Mouse (Mus musculus) spleen, adult 2 months (tissue): Measurements from ENCODE around the gene Sept11. TPM values are rescaled to one million over a fixed set of nuclear protein-coding genes. Genes with fewer than 3 reads are reported as not detected.
A peak's percentile ranks its signal among the peaks of the same experiment; 100 is the strongest.

ENCODE experiments used
- DNase-seq, 2 experiments: peaks; one replicate each; pipeline versions ENCODE4 v3.0.0 to v3.0.0-alpha.2; 2012 to 2021; ENCODE audit warnings: low spot score in 2 of 2, low read depth in 1 of 2
- H3K27ac ChIP-seq: fragments of 200-500 bp; 2 replicates; pipeline ENCODE4 v1.5.1; 2012; ENCODE audit warnings: low read length, inconsistent platforms; ENCODE audit not compliant: insufficient read depth
- H3K27me3 ChIP-seq: fragments of 200-500 bp; 2 replicates; pipeline ENCODE4 v1.6.1; 2012; ENCODE audit warnings: mild to moderate bottlenecking, moderate library complexity, low read length, inconsistent platforms; ENCODE audit not compliant: control insufficient read depth, insufficient read depth
- H3K36me3 ChIP-seq: fragments of 200-500 bp; 2 replicates; pipeline ENCODE4 v1.6.1; 2012; ENCODE audit warnings: mild to moderate bottlenecking, low read length, inconsistent platforms; ENCODE audit not compliant: control insufficient read depth, insufficient read depth
- H3K4me1 ChIP-seq: fragments of 200-500 bp; 2 replicates; pipeline ENCODE4 v1.6.1; 2011; ENCODE audit warnings: inconsistent platforms; ENCODE audit not compliant: control insufficient read depth, insufficient read depth, insufficient read length
- H3K4me3 ChIP-seq: fragments of 200-500 bp; 2 replicates; pipeline ENCODE4 v1.5.1; 2011; ENCODE audit warnings: mild to moderate bottlenecking, inconsistent platforms; ENCODE audit not compliant: insufficient read depth, insufficient read length; ENCODE audit errors: extremely low read depth
- CTCF ChIP-seq: fragments of 200-500 bp; IDR thresholded peaks from 2 replicates; pipeline ENCODE4 v1.5.1; 2011; ENCODE audit warnings: mild to moderate bottlenecking, inconsistent platforms; ENCODE audit not compliant: insufficient read depth, insufficient read length, insufficient replicate concordance; ENCODE audit errors: extremely low read depth
- POLR2A ChIP-seq: fragments of 200-500 bp; IDR thresholded peaks from 2 replicates; pipeline ENCODE4 v1.6.1; 2011; ENCODE audit warnings: low read depth, low read length, inconsistent platforms
- WGBS: fragments of 180-500 bp; shearing (Covaris S2); methylation state at CpG from one replicate; pipeline ENCODE4 v1.1.7; 2018; 5-methylcytosine and 5-hydroxymethylcytosine counted together
- polyA plus RNA-seq: library from polyadenylated mRNA; depleted of rRNA; stranded (reverse); fragments of >200 nt; gene quantifications from 2 replicates; pipeline ENCODE4 v1.2.3, GENCODE M21; 2012

Gene Sept11
- polyA plus RNA-seq, 1 experiment: 21.2 TPM

- no peak for DNase-seq
- H3K4me1 ChIP-seq: peaks cover 32% of the 10 kb centered on the region
- peaks cover 4% of the 10 kb centered on the region; the same call in 1 of the 2 replicates for H3K36me3 ChIP-seq
- 24% methylated on average over 10 of the region's 10 CpGs for WGBS
- TF ChIP-seq POLR2A: no peak
- no peak for TF ChIP-seq CTCF
- H3K4me3 ChIP-seq: no peak overlapping the region
- H3K27me3 ChIP-seq: no peaks in the 10 kb centered on the region
- H3K27ac ChIP-seq: peak overlapping the region; percentile 61
Observed at GRCm38 (mm10) chr5:93135368-93136107, 42.3 kb downstream of the Sept11 start.

DNA sequence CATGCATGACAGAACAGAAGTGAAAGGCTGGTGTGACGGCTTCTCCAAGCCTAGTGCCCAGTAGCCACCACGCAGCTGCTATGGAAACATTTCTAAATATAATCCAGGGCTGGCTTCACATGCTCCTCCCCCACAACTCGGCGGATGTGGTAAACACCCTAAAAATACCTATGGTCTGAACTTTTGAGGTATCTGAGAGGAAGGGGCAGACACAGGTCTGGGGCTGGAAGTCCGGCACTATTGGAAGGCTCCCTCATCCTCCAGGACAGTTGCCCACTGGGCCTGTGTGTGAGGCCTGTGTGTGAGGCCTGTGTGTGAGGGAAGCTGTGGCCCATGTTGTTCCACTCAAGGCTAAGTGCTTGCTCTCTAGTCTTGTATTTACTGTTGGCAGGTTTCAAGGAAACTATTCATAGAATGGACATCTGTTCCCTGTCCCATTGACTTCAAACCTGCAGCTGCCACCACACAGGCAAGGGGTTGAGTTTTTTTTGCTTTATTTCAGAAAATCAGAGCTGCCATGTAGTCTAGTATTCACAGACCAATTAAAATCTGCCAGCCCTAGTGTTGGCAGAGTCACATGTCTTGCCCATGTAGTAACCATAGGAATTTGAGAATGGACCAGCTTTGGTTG is 43.8 kb downstream of the Sept11 start:
- no peak for TF ChIP-seq CTCF
- TF ChIP-seq POLR2A: no peak
- WGBS: 9% methylated on average over 5 of the region's 5 CpGs
- Histone ChIP-seq H3K36me3 (peaks cover 9% of the 10 kb centered on the region), H3K4me1 (peaks cover 32% of the 10 kb centered on the region), H3K27me3 (no peaks in the 10 kb centered on the region), H3K27ac (peak overlapping the region; percentile 87), H3K4me3 (no peak overlapping the region)
- DNase-seq: peak; percentile 77 to 80

DNA sequence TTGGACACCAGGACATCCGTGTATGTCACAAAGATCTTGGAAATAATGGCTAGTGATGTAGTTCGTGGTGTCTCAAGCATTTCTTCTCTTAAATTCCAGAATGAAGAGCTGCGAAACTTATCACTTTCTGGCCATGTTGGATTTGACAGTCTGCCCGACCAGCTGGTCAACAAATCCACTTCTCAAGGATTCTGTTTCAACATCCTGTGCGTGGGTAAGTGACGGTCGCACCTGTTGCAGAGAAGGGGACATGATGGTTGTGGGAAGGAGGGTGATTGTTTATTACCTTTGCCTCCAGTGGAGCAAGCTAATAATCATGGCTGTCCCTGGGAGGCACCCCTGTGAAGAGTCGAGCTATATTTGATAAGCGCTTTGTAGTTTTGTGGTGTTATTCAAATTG is 46.1 kb downstream of the Sept11 start:
- H3K36me3 ChIP-seq: peaks cover 9% of the 10 kb centered on the region
- peaks cover 17% of the 10 kb centered on the region for H3K4me1 ChIP-seq
- H3K27ac ChIP-seq: no peak overlapping the region
- no peak overlapping the region for H3K4me3 ChIP-seq
- no peak for TF ChIP-seq POLR2A
- TF ChIP-seq CTCF: no peak
- WGBS: 81% methylated on average over 9 of the region's 9 CpGs
- DNase-seq: no peak
- no peaks in the 10 kb centered on the region for H3K27me3 ChIP-seq

DNA sequence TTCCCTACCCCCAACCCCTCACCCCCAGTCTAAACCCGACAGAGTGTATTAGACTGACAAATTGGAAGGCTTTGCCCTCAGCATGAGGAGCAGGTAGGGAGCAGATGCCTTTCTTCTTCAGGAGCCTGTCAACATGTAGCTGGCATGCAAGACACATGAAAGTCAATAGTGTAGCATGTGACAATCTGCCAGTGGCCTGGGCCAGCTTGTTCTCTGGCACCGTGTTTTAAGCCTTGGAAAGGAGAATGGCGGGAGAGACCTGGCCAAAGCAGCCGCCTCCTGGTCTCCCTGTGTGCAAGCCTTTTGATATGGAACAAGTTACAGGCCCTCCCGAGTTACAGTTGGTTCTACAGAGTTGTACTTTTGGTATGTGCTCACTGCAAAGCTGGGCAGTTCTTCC is 47.5 kb downstream of the Sept11 start:
- 92% methylated on average over 5 of the region's 5 CpGs for WGBS
- TF ChIP-seq POLR2A: no peak
- TF ChIP-seq CTCF: no peak
- no peak overlapping the region for H3K4me3 ChIP-seq
- H3K27me3 ChIP-seq: no peaks in the 10 kb centered on the region
- peaks cover 9% of the 10 kb centered on the region for H3K4me1 ChIP-seq
- DNase-seq: no peak
- peaks cover 9% of the 10 kb centered on the region for H3K36me3 ChIP-seq
- no peak overlapping the region for H3K27ac ChIP-seq

- TF ChIP-seq CTCF: no peak
- TF ChIP-seq POLR2A: no peak
- WGBS: 86% methylated on average over 12 of the region's 12 CpGs
- DNase-seq: no peak
- H3K27ac ChIP-seq: no peak overlapping the region
- H3K36me3 ChIP-seq: peaks cover 9% of the 10 kb centered on the region
- H3K4me1 ChIP-seq: no peaks in the 10 kb centered on the region; the same call in 1 of the 2 replicates
- no peaks in the 10 kb centered on the region for H3K27me3 ChIP-seq
- H3K4me3 ChIP-seq: no peak overlapping the region
Observed at GRCm38 (mm10) chr5:93143360-93144091, 50.3 kb downstream of the Sept11 start.

DNA sequence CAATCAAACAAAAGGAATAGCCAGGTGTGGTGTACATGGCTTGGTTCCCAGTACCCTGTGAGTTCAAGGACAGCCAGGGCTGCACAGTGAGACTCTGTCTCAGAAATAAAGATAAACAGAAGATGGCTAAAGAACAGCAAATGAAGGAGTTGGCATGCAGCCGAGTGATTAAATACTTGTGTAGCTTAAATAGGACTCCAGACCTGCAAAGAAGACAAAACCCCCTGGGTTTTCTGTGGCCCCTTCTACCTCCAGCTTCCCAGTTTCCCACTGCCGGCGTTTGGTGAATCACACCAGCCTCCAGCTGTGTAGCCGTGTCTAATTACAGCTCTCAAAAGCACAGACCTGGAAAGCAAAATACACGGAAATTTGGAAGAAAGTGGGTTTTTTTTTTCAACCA is 51.6 kb downstream of the Sept11 start:
- Histone ChIP-seq H3K27ac (no peak overlapping the region), H3K4me3 (no peak overlapping the region), H3K4me1 (no peaks in the 10 kb centered on the region; the same call in 1 of the 2 replicates), H3K27me3 (no peaks in the 10 kb centered on the region), H3K36me3 (peaks cover 6% of the 10 kb centered on the region)
- no peak for DNase-seq
- WGBS: 93% methylated on average over 5 of the region's 5 CpGs
- no peak for TF ChIP-seq POLR2A
- TF ChIP-seq CTCF: no peak

DNA sequence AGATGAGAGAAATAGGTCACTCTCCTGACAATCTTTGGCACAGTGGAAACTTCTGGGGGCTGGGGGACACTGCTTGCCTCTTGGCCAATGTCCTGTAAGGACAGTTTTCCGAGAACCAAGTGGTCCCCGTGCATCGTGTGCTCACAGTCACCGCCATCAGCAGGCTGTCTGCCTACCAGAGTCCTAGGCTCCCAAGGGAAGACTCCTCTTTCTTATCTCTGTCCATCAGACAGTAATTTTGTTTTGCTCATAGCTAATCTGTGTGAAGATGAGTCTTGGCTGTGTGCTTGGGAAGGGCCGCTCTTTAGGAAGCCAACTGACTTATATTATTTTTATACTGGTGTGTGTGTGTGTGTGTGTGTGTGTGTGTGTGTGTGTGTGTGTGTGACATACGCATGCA is 52.3 kb downstream of the Sept11 start:
- Histone ChIP-seq H3K27me3 (no peaks in the 10 kb centered on the region), H3K4me1 (peaks cover 1% of the 10 kb centered on the region; the same call in 1 of the 2 replicates), H3K4me3 (no peak overlapping the region), H3K27ac (no peak overlapping the region), H3K36me3 (peaks cover 6% of the 10 kb centered on the region)
- TF ChIP-seq POLR2A (no peak), CTCF (no peak)
- DNase-seq: no peak
- WGBS: 84% methylated on average over 6 of the region's 6 CpGs
